Mouse (Mus musculus) gastrocnemius, postnatal 4 days (tissue): ENCODE data around the gene Zswim1. TPM values are rescaled to one million over a fixed set of nuclear protein-coding genes. Genes with fewer than 3 reads are reported as not detected.

Experiments used
- DNase-seq, 2 experiments: peaks; one replicate each; pipeline ENCODE4 v3.0.0; 2021 to 2022; ENCODE audit warnings: low spot score in 2 of 2, mixed read lengths in 2 of 2
- long read RNA-seq, 2 experiments: library from polyadenylated mRNA; stranded (forward); transcript quantifications; one replicate each; pipeline ENCODE4 v2.0.0; 2021
- total RNA-seq, 2 experiments: library from RNA; stranded (reverse); gene quantifications; 2 replicates each; pipeline ENCODE4 v1.2.3; 2021

Zswim1 gene
- 1 to 10 TPM; 4.7 to 5.9 TPM for total RNA-seq
- long read RNA-seq, experiment 1, transcript Zswim1-201 (2 exons, 2,705 nt): major isoform, 16 of 21 reads
- long read RNA-seq, experiment 1, partial matches to known transcripts: 0 of 21 reads
- long read RNA-seq, experiment 1, other reads (novel, unspliced or antisense): 5 of 21 reads
- long read RNA-seq, experiment 2, transcript Zswim1-201 (2 exons, 2,705 nt): major isoform, 14 of 15 reads
- long read RNA-seq, experiment 2, partial matches to known transcripts: 1 of 15 reads
- long read RNA-seq, experiment 2, other reads (novel, unspliced or antisense): 0 of 15 reads

GRCm38 (mm10) chr2:164822636-164823165 lies at the start of gene Zswim1:
TSS of gene Zswim1 (plus strand) at chr2:164822686.
- DNase-seq: peak; percentile 98 to 99

- DNase-seq: no peak
Observed at GRCm38 (mm10) chr2:164773229-164773988, 49.1 kb upstream of the Zswim1 start.

- DNase-seq: no peak
Observed at GRCm38 (mm10) chr2:164773989-164774364, 48.5 kb upstream of the Zswim1 start.

GRCm38 (mm10) chr2:164776130-164776529 lies 46.4 kb upstream of the Zswim1 start:
- no peak for DNase-seq

- DNase-seq: no peak
Observed at GRCm38 (mm10) chr2:164776801-164777200, 45.7 kb upstream of the Zswim1 start.

- DNase-seq: no peak
Observed at GRCm38 (mm10) chr2:164777246-164778014, 45.1 kb upstream of the Zswim1 start.

GRCm38 (mm10) chr2:164778015-164778287 lies 44.5 kb upstream of the Zswim1 start:
- no peak for DNase-seq

GRCm38 (mm10) chr2:164778809-164779208 lies 43.7 kb upstream of the Zswim1 start:
- DNase-seq: no peak

- DNase-seq: no peak
Observed at GRCm38 (mm10) chr2:164779481-164780086, 42.9 kb upstream of the Zswim1 start, which contains the start of gene Tnnc2. TSS of gene Tnnc2 (minus strand) at chr2:164779967.

GRCm38 (mm10) chr2:164781876-164782275 lies 40.6 kb upstream of the Zswim1 start:
- no peak for DNase-seq

GRCm38 (mm10) chr2:164783926-164784581 lies 38.4 kb upstream of the Zswim1 start:
- DNase-seq: no peak

GRCm38 (mm10) chr2:164784869-164785420 lies 37.5 kb upstream of the Zswim1 start:
- DNase-seq: no peak

- peak; percentile 77 to 85 for DNase-seq
Observed at GRCm38 (mm10) chr2:164785481-164786387, 36.8 kb upstream of the Zswim1 start, which contains the start of gene Snx21. TSS of gene Snx21 (plus strand) at chr2:164785823.

GRCm38 (mm10) chr2:164786388-164786885 lies 36.0 kb upstream of the Zswim1 start:
- DNase-seq: no peak

GRCm38 (mm10) chr2:164787032-164787431 lies 35.5 kb upstream of the Zswim1 start:
- DNase-seq: no peak

- DNase-seq: no peak
Observed at GRCm38 (mm10) chr2:164787779-164788178, 34.7 kb upstream of the Zswim1 start.

GRCm38 (mm10) chr2:164788411-164788810 lies 34.1 kb upstream of the Zswim1 start:
- DNase-seq: no peak

- no peak for DNase-seq
Observed at GRCm38 (mm10) chr2:164790451-164790850, 32.0 kb upstream of the Zswim1 start.

GRCm38 (mm10) chr2:164791841-164792261 lies 30.6 kb upstream of the Zswim1 start:
- no peak for DNase-seq
